Mouse (Mus musculus): ENCODE results near the gene Atoh8.

Atoh8 gene

GRCm38 (mm10) chr6:72254588-72255075, 19.3 kb upstream of the Atoh8 start:
- DNase-seq (ENCODE audit: low read depth, low spot score), result no peak

GRCm38 (mm10) chr6:72253911-72254587, 18.7 kb upstream of the Atoh8 start:
- no peak for DNase-seq (ENCODE audit: low read depth, low spot score)

DNA sequence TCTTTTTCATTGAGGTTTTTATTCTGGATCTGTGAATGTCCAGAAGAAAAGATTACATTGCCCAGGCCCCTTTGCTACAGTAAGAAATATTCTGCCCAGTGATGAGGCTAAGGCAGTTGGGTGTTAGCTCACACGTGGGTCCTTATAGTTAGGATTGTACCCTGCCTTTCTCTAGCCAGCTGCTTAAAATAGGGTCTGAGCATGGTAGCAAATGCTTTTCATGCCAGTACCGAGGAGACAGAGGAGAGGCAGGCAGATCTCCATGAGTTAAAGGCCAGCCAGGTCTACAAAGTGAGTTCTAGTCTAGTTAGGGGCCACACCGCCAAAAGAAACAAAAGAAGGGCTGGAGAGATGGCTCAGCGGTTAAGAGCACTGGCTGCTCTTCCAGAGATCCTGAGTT, 17.8 kb upstream of the Atoh8 start:
- DNase-seq (ENCODE audit: low read depth, low spot score), result no peak

DNA sequence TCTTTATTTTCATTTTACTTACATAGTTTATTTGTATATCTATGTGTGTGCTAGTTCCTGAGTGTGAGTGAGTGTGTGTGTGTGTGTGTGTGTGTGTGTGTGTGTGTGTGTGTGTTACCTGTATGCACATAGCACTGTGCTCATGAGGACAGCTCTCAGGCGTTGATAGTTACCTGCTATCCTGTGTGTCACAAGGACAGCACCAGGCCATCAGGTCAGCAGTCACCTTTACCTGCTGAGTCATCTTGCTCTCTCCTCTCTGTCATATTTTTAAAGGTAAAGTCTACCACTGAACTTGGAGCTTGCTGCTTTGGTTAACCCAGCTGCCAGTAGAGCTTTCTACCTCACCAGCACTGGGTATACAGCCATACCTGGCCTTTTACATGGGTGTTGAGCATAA, 17.1 kb upstream of the Atoh8 start:
- no peak for DNase-seq (ENCODE audit: low read depth, low spot score)

- DNase-seq (ENCODE audit: low read depth, low spot score), result no peak
Observed at GRCm38 (mm10) chr6:72249981-72250380, 14.6 kb upstream of the Atoh8 start.

DNA sequence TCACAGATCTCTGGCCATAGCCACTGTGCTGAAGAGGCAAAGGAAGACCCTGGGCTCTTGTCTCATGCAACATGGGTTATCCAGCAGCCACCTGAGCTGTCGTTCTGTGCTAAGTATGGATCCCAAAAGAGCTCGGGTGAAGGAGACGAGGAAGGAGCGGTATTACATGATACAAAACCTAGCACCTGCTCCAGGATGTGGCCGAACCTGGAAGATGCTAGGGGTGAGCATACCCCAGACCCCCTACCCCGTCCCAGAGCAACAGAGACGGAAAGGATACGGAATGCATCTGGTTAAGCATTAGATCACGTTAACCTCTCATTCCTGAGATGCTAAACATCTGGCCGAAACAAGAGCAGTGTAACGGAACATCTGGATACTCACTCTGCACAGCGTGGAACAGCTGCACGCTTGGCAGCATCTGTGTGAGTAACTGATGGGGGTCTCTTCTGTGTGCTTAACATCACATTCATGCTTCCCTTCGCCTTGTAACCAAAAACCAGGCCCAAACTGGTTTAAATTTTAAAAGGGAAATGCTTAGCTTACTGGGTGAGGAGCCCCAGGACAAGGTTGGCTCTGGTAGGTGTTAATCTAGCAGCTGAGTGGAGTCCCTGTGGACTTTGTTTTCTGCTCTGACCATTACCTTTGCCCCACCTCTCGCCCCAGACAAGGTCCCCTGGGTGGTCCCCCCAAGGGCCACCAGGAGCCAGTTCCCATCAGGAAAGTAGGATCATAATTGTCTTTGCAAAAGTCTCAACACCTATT, 13.0 kb upstream of the Atoh8 start:
- DNase-seq (ENCODE audit: low read depth, low spot score), result no peak

- DNase-seq (ENCODE audit: low read depth, low spot score), result no peak
Observed at GRCm38 (mm10) chr6:72246303-72246702, 10.9 kb upstream of the Atoh8 start.

- no peak for DNase-seq (ENCODE audit: low read depth, low spot score)
Observed at GRCm38 (mm10) chr6:72244569-72245285, 9.3 kb upstream of the Atoh8 start.

- DNase-seq (ENCODE audit: low read depth, low spot score), result no peak
Observed at GRCm38 (mm10) chr6:72244144-72244549, 8.8 kb upstream of the Atoh8 start.

- no peak for DNase-seq (ENCODE audit: low read depth, low spot score)
Observed at GRCm38 (mm10) chr6:72242532-72243320, 7.3 kb upstream of the Atoh8 start.

DNA sequence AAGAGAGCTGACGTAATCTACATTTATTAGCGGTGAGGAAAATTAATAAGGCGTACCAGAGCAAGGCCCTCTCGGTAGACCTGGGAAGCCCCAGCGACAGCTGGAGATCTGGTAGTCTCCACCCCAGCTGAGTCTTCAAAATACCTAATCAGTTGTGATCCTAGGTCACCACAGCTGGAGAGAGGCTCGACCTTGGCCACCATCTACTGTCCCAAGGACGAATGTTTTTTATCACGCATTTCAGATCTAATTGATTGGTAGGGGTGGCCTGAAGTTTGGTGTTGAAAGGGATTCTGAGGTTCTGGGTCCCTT, 6.4 kb upstream of the Atoh8 start:
- DNase-seq (ENCODE audit: low read depth, low spot score), result no peak

DNA sequence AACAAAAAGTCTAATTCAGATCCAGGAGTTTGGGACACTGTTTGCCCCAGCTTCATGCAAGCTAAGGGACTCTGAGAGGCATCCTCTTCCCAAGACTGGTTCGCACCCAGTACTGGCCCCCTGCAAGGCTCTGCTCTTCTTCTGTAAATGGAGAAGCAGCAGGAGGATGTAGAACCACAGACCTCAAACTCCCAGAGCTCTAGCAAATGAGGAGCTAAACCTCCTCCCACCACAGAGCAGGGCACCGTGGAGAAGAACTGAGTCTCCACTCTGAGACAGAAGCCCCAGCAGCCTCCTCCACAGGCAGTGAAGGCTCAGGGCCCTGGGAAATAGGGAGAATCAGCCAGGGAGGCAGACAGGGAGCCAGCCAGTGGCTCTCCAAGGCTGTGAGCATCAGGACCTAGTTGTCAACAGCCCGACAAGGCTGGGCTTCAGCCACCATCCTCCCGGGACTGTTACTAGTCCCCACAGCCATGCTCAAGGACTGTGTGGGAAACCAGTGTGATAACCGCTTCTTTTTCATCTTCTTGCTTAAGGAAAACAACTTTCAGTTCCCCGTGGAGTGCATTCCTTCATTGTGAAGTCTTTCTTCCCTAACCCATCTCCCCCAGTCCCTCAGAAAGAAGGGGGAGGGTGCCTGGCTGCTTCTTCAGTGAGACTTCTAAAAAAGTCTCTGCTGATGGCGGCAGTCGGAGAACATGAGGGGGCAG, 5.9 kb upstream of the Atoh8 start:
- no peak for DNase-seq (ENCODE audit: low read depth, low spot score)

DNA sequence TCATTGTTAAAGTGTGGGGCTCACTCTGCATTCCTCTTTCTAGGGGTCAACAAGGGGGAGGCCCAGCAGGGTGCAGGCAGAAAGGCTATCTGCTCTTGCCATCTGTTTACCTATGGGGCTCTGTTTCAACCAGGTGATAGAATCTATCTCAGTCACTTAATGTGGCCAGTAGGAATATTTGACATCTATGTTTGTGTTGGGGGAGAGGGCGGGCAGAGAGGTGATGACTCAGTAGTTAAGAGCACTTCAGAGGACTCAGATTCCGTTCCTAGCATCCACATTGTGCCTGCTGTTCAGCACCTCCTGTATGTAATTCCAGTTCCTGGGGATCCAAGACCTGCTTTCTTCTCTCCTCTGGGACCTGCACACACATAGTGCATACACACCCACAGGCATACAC, 4.7 kb upstream of the Atoh8 start:
- DNase-seq (ENCODE audit: low read depth, low spot score), result no peak

- DNase-seq (ENCODE audit: low read depth, low spot score), result no peak
Observed at GRCm38 (mm10) chr6:72237035-72237434, 1.7 kb upstream of the Atoh8 start.

GRCm38 (mm10) chr6:72235807-72236407, 530 bp upstream of the Atoh8 start:
- no peak for DNase-seq (ENCODE audit: low read depth, low spot score)

DNA sequence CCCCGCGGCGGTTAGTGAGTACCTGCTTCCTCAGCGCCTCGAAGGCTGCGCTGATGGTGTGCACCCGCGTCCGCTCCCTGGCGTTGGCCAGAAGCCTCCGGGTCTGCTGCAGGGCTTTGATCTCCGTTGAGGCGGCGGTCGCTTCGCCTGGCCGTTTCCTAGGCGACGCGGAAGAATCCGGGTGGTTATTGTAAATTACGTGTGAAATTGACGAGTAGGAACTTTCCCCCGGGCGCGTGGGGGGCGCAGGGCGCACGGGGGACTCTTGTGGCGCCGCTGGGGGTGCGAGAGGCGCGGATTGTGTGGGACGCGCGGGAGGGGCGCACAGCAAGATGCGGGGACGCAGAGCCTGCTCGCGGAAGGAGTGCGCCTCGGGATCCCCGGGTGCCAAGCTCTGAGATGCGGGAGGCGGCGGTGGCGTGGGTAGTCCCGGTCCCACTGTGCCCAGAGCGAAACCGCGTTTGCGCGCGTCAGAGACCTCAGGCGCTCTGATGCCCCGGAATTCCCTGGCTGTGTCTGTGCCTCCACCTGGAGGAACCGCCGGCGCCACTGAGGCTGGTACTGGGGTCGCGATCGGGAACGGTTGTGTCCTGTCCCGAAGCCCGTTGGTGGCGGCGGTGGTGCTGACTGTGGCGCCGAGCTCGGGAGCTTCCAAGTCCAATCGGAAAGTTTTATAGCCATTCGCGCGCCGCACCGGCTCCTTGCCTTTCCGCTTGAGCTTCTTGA, 842 bp downstream of the Atoh8 start:
- no peak for DNase-seq (ENCODE audit: low read depth, low spot score)

DNA sequence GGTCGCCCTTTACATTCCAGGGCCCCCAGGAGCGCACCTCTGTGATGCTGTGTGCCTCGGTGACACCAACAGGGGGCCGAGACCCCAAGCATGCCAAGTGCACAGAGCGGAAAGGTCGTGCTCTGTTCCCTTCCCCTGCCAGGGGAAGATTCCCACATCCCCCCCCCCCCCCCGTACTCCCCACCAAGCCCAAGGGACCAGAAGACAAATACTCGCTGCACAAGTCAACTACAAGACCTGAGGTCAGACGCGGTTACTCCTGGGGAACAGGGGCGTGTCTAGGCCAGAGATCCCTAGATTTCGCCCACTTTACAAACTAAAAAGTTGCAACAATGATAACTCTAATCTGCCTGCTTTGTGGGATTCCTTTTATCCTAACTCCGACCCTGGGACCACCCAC, 1.4 kb downstream of the Atoh8 start:
- no peak for DNase-seq (ENCODE audit: low read depth, low spot score)

DNA sequence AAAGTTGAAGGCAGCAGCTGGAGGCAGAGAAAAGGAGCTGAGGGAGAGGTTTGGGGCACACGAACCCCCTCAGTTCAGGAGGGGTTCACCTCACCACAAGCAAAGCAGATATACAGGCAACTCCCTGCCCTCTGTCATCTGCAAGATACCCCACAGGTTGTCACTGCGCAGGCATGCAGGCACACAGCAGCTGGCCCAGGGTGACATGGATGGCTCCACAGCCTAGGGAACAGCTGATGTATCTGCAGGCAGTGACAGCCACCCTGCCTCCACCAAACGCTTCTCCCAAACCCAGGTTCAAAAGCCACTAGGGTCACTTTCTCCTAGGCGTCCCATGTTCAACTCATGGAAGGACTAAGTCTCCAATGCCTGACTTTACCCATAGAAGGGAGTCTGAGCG, 2.5 kb downstream of the Atoh8 start:
- DNase-seq (ENCODE audit: low read depth, low spot score), result no peak

GRCm38 (mm10) chr6:72232411-72232810, 3.0 kb downstream of the Atoh8 start:
- DNase-seq (ENCODE audit: low read depth, low spot score), result no peak

GRCm38 (mm10) chr6:72230875-72231274, 4.5 kb downstream of the Atoh8 start:
- DNase-seq (ENCODE audit: low read depth, low spot score), result no peak

Data from WW6 (cell line).